Mouse (Mus musculus) kidney, postnatal 0 days (tissue): ENCODE data around the gene Ccdc32. TPM values are rescaled to one million over a fixed set of nuclear protein-coding genes. Genes with fewer than 3 reads are reported as not detected.

ENCODE experiments used
- ATAC-seq: fragments of 200-750 bp; cut with Nextera tagmentation; replicated peaks from 2 replicates; pipeline ENCODE4 v1.8.0; 2017; ENCODE audit warnings: low read depth, moderate number of reproducible peaks, moderate TSS enrichment, moderate library complexity; ENCODE audit not compliant: low FRiP score
- DNase-seq: peaks from one replicate; pipeline ENCODE4 v3.0.0-alpha.2; 2016; ENCODE audit warnings: low spot score
- H3K27ac ChIP-seq: fragments of 300-500 bp; sonication (generic); 2 replicates; pipeline ENCODE4 v1.5.1; 2014; ENCODE audit warnings: mild to moderate bottlenecking
- H3K27me3 ChIP-seq: fragments of 300-500 bp; sonication (generic); 2 replicates; pipeline ENCODE4 v1.6.1; 2014; ENCODE audit warnings: low read length, mixed read lengths; ENCODE audit not compliant: insufficient read depth
- H3K36me3 ChIP-seq: fragments of 300-500 bp; sonication (generic); 2 replicates; pipeline ENCODE4 v1.6.1; 2014; ENCODE audit warnings: low read length, mixed read lengths; ENCODE audit not compliant: insufficient read depth
- H3K4me1 ChIP-seq: fragments of 300-500 bp; sonication (generic); replicated peaks from 2 replicates; pipeline ENCODE4 v1.6.1; 2014; ENCODE audit warnings: antibody characterized with exemption, low read length, mixed read lengths; ENCODE audit not compliant: insufficient read depth
- H3K4me2 ChIP-seq: fragments of 300-500 bp; sonication (generic); 2 replicates; pipeline ENCODE4 v1.6.1; 2014; ENCODE audit warnings: mild to moderate bottlenecking, low read length, moderate library complexity, mixed read lengths
- H3K4me3 ChIP-seq: fragments of 300-500 bp; sonication (generic); replicated peaks from 2 replicates; pipeline ENCODE4 v1.5.1; 2014; ENCODE audit warnings: low read depth, low read length
- H3K9ac ChIP-seq: fragments of 300-500 bp; sonication (generic); 2 replicates; pipeline ENCODE4 v1.6.1; 2014; ENCODE audit warnings: low read depth, low read length
- H3K9me3 ChIP-seq: fragments of 300-500 bp; sonication (generic); replicated peaks from 2 replicates; pipeline ENCODE4 v1.6.1; 2016; ENCODE audit warnings: low read length, inconsistent platforms, mixed read lengths
- CTCF ChIP-seq: IDR thresholded peaks from 2 replicates; pipeline ENCODE4 v1.5.1; 2016; ENCODE audit warnings: antibody characterized with exemption, low read depth, mild to moderate bottlenecking, moderate library complexity
- WGBS: fragments of 180-500 bp; shearing (Covaris S2); extraction: QIAGEN DNeasy Blood & Tissue Kit; methylation state at CpG from one replicate; pipeline ENCODE4 v1.1.7; 2014; 5-methylcytosine and 5-hydroxymethylcytosine counted together
- polyA plus RNA-seq: library from polyadenylated mRNA; unstranded; fragments of >200 nt; fragmentation: Nextera tagmentation; extraction: Ambion mirVana; gene quantifications from 2 replicates; pipeline ENCODE4 v1.2.1, GENCODE M21; 2015

Gene Ccdc32
- polyA plus RNA-seq, 1 experiment from 2014 or later, result 29.9 TPM

- no peak overlapping the region for H3K9ac ChIP-seq
- 75% methylated on average over 2 of the region's 2 CpGs for WGBS
- H3K36me3 ChIP-seq, result no peaks in the 10 kb centered on the region
- no peaks in the 10 kb centered on the region; the same call in 1 of the 2 replicates for H3K4me1 ChIP-seq
- H3K4me3 ChIP-seq, result no peak overlapping the region
- ATAC-seq (no peak), DNase-seq (no peak)
- H3K4me2 ChIP-seq, result no peak overlapping the region
- no peaks in the 10 kb centered on the region for H3K27me3 ChIP-seq
- no peak overlapping the region for H3K27ac ChIP-seq
- no peaks in the 10 kb centered on the region for H3K9me3 ChIP-seq
- TF ChIP-seq CTCF, result no peak
Observed at GRCm38 (mm10) chr2:119045163-119045562, 16.0 kb upstream of the Ccdc32 start.

DNA sequence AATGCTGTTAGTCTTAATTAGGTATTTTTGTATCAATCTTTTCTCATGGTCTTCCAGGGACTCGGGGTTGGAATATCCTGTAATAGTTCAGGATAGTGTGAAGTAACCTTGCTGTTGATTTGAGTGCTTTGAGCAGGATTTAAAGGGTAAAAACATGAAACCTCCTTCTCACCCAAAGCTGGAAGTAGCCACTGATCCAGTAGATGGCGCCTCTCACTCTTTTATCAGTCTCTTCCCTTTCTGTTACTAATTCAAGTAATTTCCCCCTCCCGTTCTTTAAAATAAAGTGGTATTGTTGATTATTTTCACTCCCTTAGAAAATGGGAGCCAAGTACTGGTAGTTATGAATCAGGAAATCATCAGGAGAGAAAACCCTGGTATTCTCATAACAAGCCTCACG, 11.7 kb upstream of the Ccdc32 start:
- Histone ChIP-seq H3K36me3 (peaks cover 17% of the 10 kb centered on the region), H3K4me1 (no peaks in the 10 kb centered on the region), H3K27ac (no peak overlapping the region), H3K9me3 (no peaks in the 10 kb centered on the region), H3K9ac (no peak overlapping the region), H3K27me3 (no peaks in the 10 kb centered on the region), H3K4me3 (no peak overlapping the region), H3K4me2 (no peak overlapping the region)
- WGBS, result 42% methylated on average over 4 of the region's 4 CpGs
- peak; percentile 66 for TF ChIP-seq CTCF
- ATAC-seq (no peak), DNase-seq (peak; percentile 78)

- no peak for TF ChIP-seq CTCF
- Histone ChIP-seq H3K27me3 (no peaks in the 10 kb centered on the region), H3K9ac (peak overlapping the region; percentile 76), H3K9me3 (no peaks in the 10 kb centered on the region), H3K4me1 (no peaks in the 10 kb centered on the region), H3K27ac (peak overlapping the region; percentile 84; the same call in 1 of the 2 replicates), H3K4me3 (peak overlapping the region; percentile 97), H3K36me3 (peaks cover 17% of the 10 kb centered on the region), H3K4me2 (peak overlapping the region; percentile 85)
- no peak for ATAC-seq
- WGBS, result 8% methylated on average over 7 of the region's 7 CpGs
- peak; percentile 24 for DNase-seq
Observed at GRCm38 (mm10) chr2:119035397-119035745, 6.2 kb upstream of the Ccdc32 start.

- H3K27me3 ChIP-seq, result no peaks in the 10 kb centered on the region
- H3K4me3 ChIP-seq, result peak within 1 kb of the TSS; percentile 97
- peak; percentile 41; the same call in 1 of the 2 replicates for TF ChIP-seq CTCF
- under 1% methylated on average over 49 of the region's 49 CpGs for WGBS
- H3K27ac ChIP-seq, result peak within 1 kb of the TSS; percentile 84
- H3K9me3 ChIP-seq, result no peaks in the 10 kb centered on the region
- H3K4me2 ChIP-seq, result peak within 1 kb of the TSS; percentile 85
- peak within 1 kb of the TSS; percentile 76 for H3K9ac ChIP-seq
- ATAC-seq (peak; percentile 98), DNase-seq (peak; percentile 97)
- no peaks in the 10 kb centered on the region for H3K4me1 ChIP-seq
- peaks cover 17% of the 10 kb centered on the region for H3K36me3 ChIP-seq
Observed at GRCm38 (mm10) chr2:119034656-119035396, 5.6 kb upstream of the Ccdc32 start, which contains the start of gene Rpusd2. TSS of gene Rpusd2 (plus strand) at chr2:119034790.

GRCm38 (mm10) chr2:119032191-119032590, 3.0 kb upstream of the Ccdc32 start:
- Histone ChIP-seq H3K36me3 (peaks cover 3% of the 10 kb centered on the region; the same call in 1 of the 2 replicates), H3K9me3 (no peaks in the 10 kb centered on the region), H3K4me2 (no peak overlapping the region), H3K27ac (no peak overlapping the region), H3K4me1 (peaks cover 5% of the 10 kb centered on the region), H3K4me3 (no peak overlapping the region), H3K27me3 (no peaks in the 10 kb centered on the region), H3K9ac (no peak overlapping the region)
- ATAC-seq (no peak), DNase-seq (no peak)
- WGBS, result 60% methylated on average over 4 of the region's 4 CpGs
- no peak for TF ChIP-seq CTCF

GRCm38 (mm10) chr2:119026951-119027350, 2.2 kb downstream of the Ccdc32 start:
- ATAC-seq, result no peak
- Histone ChIP-seq H3K4me2 (no peak overlapping the region), H3K27ac (no peak overlapping the region), H3K4me1 (peaks cover 5% of the 10 kb centered on the region), H3K9ac (no peak overlapping the region), H3K36me3 (0 out of 2 replicates have a peak, but pooled peaks cover 12% of the 10 kb centered on the region), H3K27me3 (no peaks in the 10 kb centered on the region), H3K9me3 (no peaks in the 10 kb centered on the region), H3K4me3 (no peak overlapping the region)
- 89% methylated on average over 4 of the region's 4 CpGs for WGBS
- no peak for TF ChIP-seq CTCF
- no peak for DNase-seq
